Mouse (Mus musculus): ENCODE measurements around the gene Asgr1. TPM values are rescaled to one million over a fixed set of nuclear protein-coding genes. Genes with fewer than 3 reads are reported as not detected.

Gene Asgr1
- polyA plus RNA-seq, 1 experiment from 2014 or later = 3.9 TPM

DNA sequence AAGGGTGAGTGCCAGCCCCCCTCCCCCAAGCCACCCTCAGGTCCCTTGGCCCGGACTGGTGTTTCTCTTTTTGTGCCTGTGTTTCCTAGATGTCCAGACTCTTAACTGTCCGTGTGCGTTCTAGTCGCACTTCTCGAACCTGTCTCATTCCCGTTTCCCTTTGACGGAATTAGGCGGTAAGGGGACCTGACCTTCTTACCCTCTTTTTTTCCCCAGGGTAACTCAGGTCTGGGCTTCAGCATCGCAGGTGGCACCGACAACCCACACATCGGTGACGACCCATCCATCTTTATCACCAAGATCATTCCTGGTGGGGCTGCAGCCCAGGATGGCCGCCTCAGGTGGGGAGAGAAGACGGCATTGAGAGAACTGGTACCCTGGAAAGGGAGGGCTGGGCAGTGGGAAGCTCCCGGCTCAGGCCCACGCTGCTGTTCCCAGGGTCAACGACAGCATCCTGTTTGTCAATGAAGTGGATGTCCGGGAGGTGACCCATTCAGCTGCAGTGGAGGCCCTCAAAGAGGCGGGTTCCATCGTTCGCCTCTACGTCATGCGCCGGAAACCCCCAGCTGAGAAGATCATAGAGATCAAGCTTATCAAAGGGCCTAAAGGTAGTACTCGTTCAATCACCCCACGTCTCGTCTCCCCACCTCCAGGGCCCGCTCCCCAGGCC, 23.1 kb upstream of the Asgr1 start:
- peaks cover 19% of the 10 kb centered on the region for H3K36me3 ChIP-seq (ENCODE audit: control insufficient read depth, insufficient read depth, low read length)
- no peak overlapping the region for H3K4me3 ChIP-seq (ENCODE audit: low read length)
- peak overlapping the region; percentile 57 for H3K9ac ChIP-seq (ENCODE audit: low read depth, low read length)
- H3K4me1 ChIP-seq (ENCODE audit: control insufficient read depth, insufficient read depth, low read depth, low read length) = peaks cover 47% of the 10 kb centered on the region
- H3K27ac ChIP-seq (ENCODE audit: low read depth, low read length) = peak overlapping the region; percentile 94
- H3K27me3 ChIP-seq (replicated peaks; ENCODE audit: control insufficient read depth, insufficient read depth, low read length) = no peaks in the 10 kb centered on the region
- no peak for ATAC-seq
- H3K4me2 ChIP-seq (ENCODE audit: low read length) = peak overlapping the region; percentile 68
- WGBS = 90% methylated on average over 28 of the region's 28 CpGs
- no peaks in the 10 kb centered on the region for H3K9me3 ChIP-seq (ENCODE audit: control insufficient read depth, low read length)

DNA sequence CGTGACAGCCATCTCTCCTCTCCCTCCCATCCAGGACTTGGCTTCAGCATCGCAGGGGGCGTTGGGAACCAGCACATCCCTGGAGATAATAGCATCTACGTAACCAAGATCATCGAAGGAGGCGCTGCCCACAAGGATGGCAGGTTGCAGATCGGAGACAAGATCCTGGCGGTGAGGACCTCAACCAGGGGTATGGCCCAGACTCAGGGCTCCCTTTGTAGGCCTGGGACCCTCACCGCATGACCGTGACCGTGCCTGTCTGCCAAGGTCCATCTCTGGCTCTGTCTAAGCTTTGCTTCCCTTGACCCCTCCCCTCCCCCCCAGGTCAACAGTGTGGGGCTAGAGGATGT, 22.6 kb upstream of the Asgr1 start:
- no peak overlapping the region for H3K4me3 ChIP-seq (ENCODE audit: low read length)
- peaks cover 42% of the 10 kb centered on the region for H3K4me1 ChIP-seq (ENCODE audit: control insufficient read depth, insufficient read depth, low read depth, low read length)
- H3K27me3 ChIP-seq (replicated peaks; ENCODE audit: control insufficient read depth, insufficient read depth, low read length) = no peaks in the 10 kb centered on the region
- no peak overlapping the region for H3K27ac ChIP-seq (ENCODE audit: low read depth, low read length)
- no peak for ATAC-seq
- H3K9me3 ChIP-seq (ENCODE audit: control insufficient read depth, low read length) = no peaks in the 10 kb centered on the region
- peaks cover 19% of the 10 kb centered on the region for H3K36me3 ChIP-seq (ENCODE audit: control insufficient read depth, insufficient read depth, low read length)
- H3K9ac ChIP-seq (ENCODE audit: low read depth, low read length) = no peak overlapping the region
- WGBS = 87% methylated on average over 11 of the region's 11 CpGs
- H3K4me2 ChIP-seq (ENCODE audit: low read length) = no peak overlapping the region

DNA sequence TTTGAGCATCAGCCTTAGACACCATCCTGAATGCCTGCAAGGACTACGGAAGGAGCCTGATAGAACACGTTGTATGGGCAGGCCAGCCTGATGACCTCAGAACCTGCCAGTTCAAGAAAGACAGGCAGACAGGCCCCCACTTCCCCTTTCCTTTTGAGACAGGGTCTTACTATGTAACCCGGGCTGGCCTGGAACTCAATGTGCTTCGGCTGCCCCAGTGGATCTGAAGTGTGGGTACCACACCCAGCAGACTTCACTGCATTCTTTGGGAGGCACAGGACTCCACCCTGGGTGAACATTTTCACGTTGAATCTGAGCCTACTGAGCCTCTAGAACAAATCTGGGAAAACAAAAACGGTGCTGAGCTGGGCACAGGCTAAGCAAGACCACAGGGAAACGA, 15.7 kb upstream of the Asgr1 start:
- H3K4me3 ChIP-seq (ENCODE audit: low read length) = no peak overlapping the region
- no peak overlapping the region for H3K9ac ChIP-seq (ENCODE audit: low read depth, low read length)
- no peak for ATAC-seq
- H3K4me1 ChIP-seq (ENCODE audit: control insufficient read depth, insufficient read depth, low read depth, low read length) = no peaks in the 10 kb centered on the region
- H3K36me3 ChIP-seq (ENCODE audit: control insufficient read depth, insufficient read depth, low read length) = peaks cover 28% of the 10 kb centered on the region
- no peak overlapping the region for H3K27ac ChIP-seq (ENCODE audit: low read depth, low read length)
- H3K9me3 ChIP-seq (ENCODE audit: control insufficient read depth, low read length) = no peaks in the 10 kb centered on the region
- H3K27me3 ChIP-seq (replicated peaks; ENCODE audit: control insufficient read depth, insufficient read depth, low read length) = no peaks in the 10 kb centered on the region
- 83% methylated on average over 7 of the region's 7 CpGs for WGBS
- H3K4me2 ChIP-seq (ENCODE audit: low read length) = no peak overlapping the region

DNA sequence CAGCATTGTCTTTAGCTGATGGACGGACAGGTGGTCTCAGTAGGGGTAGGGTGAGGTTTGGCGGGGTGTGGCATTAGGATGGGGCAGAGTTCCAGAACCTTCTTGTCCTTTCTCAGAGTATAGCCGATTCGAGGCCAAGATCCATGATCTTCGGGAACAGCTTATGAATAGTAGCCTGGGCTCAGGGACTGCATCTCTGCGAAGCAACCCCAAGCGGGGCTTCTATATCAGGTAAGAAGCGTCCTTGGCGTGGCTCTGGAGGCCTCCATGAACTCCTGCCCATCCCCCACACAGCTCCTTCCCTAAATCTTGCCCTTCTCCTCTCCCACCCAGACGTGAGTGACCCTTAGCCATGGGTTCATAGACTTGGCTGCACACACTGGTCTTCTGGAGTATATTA, 14.3 kb upstream of the Asgr1 start:
- Histone ChIP-seq H3K9me3 (ENCODE audit: control insufficient read depth, low read length) (no peaks in the 10 kb centered on the region), H3K36me3 (ENCODE audit: control insufficient read depth, insufficient read depth, low read length) (peaks cover 31% of the 10 kb centered on the region), H3K4me2 (ENCODE audit: low read length) (no peak overlapping the region), H3K4me3 (ENCODE audit: low read length) (no peak overlapping the region), H3K27ac (ENCODE audit: low read depth, low read length) (no peak overlapping the region), H3K4me1 (ENCODE audit: control insufficient read depth, insufficient read depth, low read depth, low read length) (no peaks in the 10 kb centered on the region), H3K27me3 (replicated peaks; ENCODE audit: control insufficient read depth, insufficient read depth, low read length) (no peaks in the 10 kb centered on the region), H3K9ac (ENCODE audit: low read depth, low read length) (no peak overlapping the region)
- WGBS = 95% methylated on average over 10 of the region's 10 CpGs
- no peak for ATAC-seq

DNA sequence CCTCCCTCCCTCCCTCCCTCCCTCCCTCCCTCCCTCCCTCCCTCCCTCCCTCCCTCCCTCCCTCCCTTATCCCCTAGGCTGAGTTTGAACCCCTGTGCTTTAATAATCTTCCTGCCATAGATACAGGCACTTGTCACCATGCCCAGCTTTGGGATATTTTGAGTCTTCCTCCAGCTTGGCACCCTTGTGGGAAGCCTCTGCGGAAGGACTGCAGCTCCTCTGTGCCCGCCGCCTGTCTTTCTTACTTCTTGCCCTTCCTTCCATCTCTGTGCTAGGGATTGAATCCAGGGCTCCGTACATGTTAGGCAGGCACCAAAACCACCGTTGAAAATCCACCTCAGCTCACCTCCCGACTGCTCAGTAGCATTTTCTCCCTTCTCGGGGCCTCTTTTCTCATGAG, 13.7 kb upstream of the Asgr1 start:
- peaks cover 34% of the 10 kb centered on the region for H3K36me3 ChIP-seq (ENCODE audit: control insufficient read depth, insufficient read depth, low read length)

DNA sequence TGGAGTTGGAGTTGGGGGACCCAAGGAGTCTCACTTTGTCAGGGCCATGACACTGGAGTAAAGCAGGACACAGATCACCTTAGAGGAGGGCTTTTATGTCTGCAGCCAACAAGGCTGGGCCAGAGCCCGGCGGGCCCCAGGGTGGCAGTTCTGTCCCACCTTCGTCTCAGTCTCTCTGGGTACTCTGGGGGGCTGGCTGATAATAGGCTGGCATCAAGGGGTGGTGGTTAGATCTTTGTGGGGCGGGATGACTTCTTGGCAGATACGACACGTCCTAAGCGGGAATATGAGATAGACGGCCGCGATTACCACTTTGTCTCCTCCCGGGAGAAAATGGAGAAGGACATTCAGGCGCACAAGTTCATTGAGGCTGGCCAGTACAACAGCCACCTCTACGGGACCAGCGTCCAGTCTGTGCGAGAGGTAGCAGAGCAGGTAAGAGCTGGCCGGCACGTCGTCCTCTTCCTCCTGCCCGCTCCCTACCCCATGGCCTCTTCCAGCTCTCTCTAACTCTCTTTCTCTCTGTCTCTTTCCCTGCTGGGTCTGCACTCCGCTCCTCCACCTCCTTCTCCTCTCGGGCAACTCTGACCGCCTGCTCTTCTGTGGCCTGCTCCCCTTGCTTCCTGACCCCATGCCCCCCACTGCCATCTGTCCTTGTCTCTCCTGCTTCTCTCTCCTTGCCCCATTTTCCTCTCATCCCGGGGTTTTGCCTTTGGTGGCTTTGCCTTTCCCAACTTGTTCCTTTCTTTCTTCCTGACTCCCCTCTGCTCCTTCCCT, 11.4 kb upstream of the Asgr1 start:
- no peaks in the 10 kb centered on the region for H3K27me3 ChIP-seq (replicated peaks; ENCODE audit: control insufficient read depth, insufficient read depth, low read length)
- ATAC-seq = no peak
- H3K36me3 ChIP-seq (ENCODE audit: control insufficient read depth, insufficient read depth, low read length) = peaks cover 34% of the 10 kb centered on the region
- no peak overlapping the region for H3K27ac ChIP-seq (ENCODE audit: low read depth, low read length)
- no peaks in the 10 kb centered on the region for H3K4me1 ChIP-seq (ENCODE audit: control insufficient read depth, insufficient read depth, low read depth, low read length)
- H3K4me2 ChIP-seq (ENCODE audit: low read length) = no peak overlapping the region
- H3K9ac ChIP-seq (ENCODE audit: low read depth, low read length) = no peak overlapping the region
- no peak overlapping the region for H3K4me3 ChIP-seq (ENCODE audit: low read length)
- WGBS = 87% methylated on average over 23 of the region's 23 CpGs
- H3K9me3 ChIP-seq (ENCODE audit: control insufficient read depth, low read length) = no peaks in the 10 kb centered on the region

More for the DNA sequence above, 13.7 kb upstream of the Asgr1 start:
- Histone ChIP-seq H3K9me3 (ENCODE audit: control insufficient read depth, low read length) (no peaks in the 10 kb centered on the region), H3K27me3 (replicated peaks; ENCODE audit: control insufficient read depth, insufficient read depth, low read length) (no peaks in the 10 kb centered on the region), H3K27ac (ENCODE audit: low read depth, low read length) (no peak overlapping the region), H3K9ac (ENCODE audit: low read depth, low read length) (no peak overlapping the region), H3K4me3 (ENCODE audit: low read length) (no peak overlapping the region), H3K4me1 (ENCODE audit: control insufficient read depth, insufficient read depth, low read depth, low read length) (no peaks in the 10 kb centered on the region), H3K4me2 (ENCODE audit: low read length) (no peak overlapping the region)
- 93% methylated on average over 7 of the region's 7 CpGs for WGBS
- no peak for ATAC-seq

DNA sequence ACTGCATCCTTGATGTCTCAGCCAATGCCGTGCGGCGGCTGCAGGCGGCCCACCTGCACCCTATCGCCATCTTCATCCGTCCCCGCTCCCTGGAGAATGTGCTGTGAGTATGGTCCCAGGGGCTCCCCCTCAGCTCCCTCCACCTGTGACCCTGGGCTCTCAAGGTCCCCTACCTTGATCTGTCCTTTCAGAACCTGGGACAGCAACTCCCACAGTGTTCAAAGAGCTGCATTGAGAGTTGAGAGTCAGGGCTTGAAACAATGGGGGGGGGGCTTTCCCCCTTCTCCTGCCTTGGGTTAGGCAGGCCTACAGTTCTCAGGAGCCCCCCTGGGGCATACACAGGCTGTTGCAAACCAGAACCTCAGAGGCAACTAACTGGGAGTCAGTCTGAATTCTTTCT, 10.2 kb upstream of the Asgr1 start:
- Histone ChIP-seq H3K36me3 (ENCODE audit: control insufficient read depth, insufficient read depth, low read length) (peaks cover 34% of the 10 kb centered on the region), H3K9ac (ENCODE audit: low read depth, low read length) (no peak overlapping the region), H3K27ac (ENCODE audit: low read depth, low read length) (no peak overlapping the region), H3K27me3 (replicated peaks; ENCODE audit: control insufficient read depth, insufficient read depth, low read length) (no peaks in the 10 kb centered on the region), H3K9me3 (ENCODE audit: control insufficient read depth, low read length) (no peaks in the 10 kb centered on the region), H3K4me3 (ENCODE audit: low read length) (no peak overlapping the region), H3K4me2 (ENCODE audit: low read length) (no peak overlapping the region), H3K4me1 (ENCODE audit: control insufficient read depth, insufficient read depth, low read depth, low read length) (no peaks in the 10 kb centered on the region)
- WGBS = 77% methylated on average over 7 of the region's 7 CpGs
- ATAC-seq = no peak

DNA sequence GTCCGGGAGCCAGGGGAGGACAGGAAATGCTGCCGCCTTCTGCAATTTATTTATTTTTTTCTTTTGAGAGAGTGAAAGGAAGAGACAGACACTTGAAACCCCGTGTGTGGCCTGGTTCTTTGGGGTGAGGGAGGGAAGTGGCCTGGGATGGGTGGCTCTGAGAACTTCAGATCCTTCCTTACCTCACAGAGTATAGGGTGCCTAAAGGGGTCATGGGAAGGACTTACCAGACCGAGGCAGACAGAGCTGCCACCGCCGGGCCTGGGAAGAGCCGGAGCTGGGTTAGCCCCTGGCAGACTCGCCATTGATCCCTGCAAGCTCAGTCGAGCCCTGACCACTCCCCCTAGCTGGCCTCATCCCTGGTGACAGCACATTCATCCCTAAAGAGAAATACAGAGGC, 8.4 kb upstream of the Asgr1 start:
- no peak overlapping the region for H3K9ac ChIP-seq (ENCODE audit: low read depth, low read length)
- no peaks in the 10 kb centered on the region for H3K4me1 ChIP-seq (ENCODE audit: control insufficient read depth, insufficient read depth, low read depth, low read length)
- no peak overlapping the region; the same call in 1 of the 2 replicates for H3K27ac ChIP-seq (ENCODE audit: low read depth, low read length)
- ATAC-seq = no peak
- 25% methylated on average over 8 of the region's 9 CpGs for WGBS
- H3K27me3 ChIP-seq (replicated peaks; ENCODE audit: control insufficient read depth, insufficient read depth, low read length) = no peaks in the 10 kb centered on the region
- H3K9me3 ChIP-seq (ENCODE audit: control insufficient read depth, low read length) = no peaks in the 10 kb centered on the region
- no peak overlapping the region for H3K4me2 ChIP-seq (ENCODE audit: low read length)
- no peak overlapping the region for H3K4me3 ChIP-seq (ENCODE audit: low read length)
- peaks cover 22% of the 10 kb centered on the region for H3K36me3 ChIP-seq (ENCODE audit: control insufficient read depth, insufficient read depth, low read length)

DNA sequence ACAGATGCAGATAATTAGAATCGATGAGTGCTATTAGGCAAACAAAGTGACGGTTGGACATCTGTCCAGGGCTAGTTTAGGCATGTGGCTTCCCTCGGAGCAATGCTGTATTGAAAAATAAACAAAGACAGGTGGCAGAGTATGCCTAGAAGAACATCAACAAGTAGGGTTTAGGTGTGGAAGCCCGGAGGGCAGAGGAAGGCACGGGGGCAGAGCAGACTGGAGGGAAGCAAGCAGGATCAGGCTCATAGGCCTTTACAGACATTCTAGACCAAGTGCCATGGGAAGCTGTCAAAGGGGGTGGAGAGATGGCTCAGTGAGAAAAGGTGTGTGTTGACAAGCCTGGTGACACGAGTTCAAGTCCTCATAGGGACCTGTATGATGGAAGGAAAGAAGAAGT, 4.5 kb upstream of the Asgr1 start:
- ATAC-seq = no peak
- no peak overlapping the region for H3K4me3 ChIP-seq (ENCODE audit: low read length)
- WGBS = 71% methylated on average over 6 of the region's 6 CpGs

More for the DNA sequence above, 4.5 kb upstream of the Asgr1 start:
- H3K9me3 ChIP-seq (ENCODE audit: control insufficient read depth, low read length) = no peaks in the 10 kb centered on the region
- no peaks in the 10 kb centered on the region for H3K4me1 ChIP-seq (ENCODE audit: control insufficient read depth, insufficient read depth, low read depth, low read length)
- H3K4me2 ChIP-seq (ENCODE audit: low read length) = no peak overlapping the region
- H3K9ac ChIP-seq (ENCODE audit: low read depth, low read length) = no peak overlapping the region
- peaks cover 5% of the 10 kb centered on the region; the same call in 1 of the 2 replicates for H3K36me3 ChIP-seq (ENCODE audit: control insufficient read depth, insufficient read depth, low read length)
- H3K27ac ChIP-seq (ENCODE audit: low read depth, low read length) = no peak overlapping the region
- H3K27me3 ChIP-seq (replicated peaks; ENCODE audit: control insufficient read depth, insufficient read depth, low read length) = no peaks in the 10 kb centered on the region

All from hindbrain, embryonic 16.5 days (tissue).